Comparison of ENCODE assay signal across 15 mouse cellular contexts in the genomic region with DNA sequence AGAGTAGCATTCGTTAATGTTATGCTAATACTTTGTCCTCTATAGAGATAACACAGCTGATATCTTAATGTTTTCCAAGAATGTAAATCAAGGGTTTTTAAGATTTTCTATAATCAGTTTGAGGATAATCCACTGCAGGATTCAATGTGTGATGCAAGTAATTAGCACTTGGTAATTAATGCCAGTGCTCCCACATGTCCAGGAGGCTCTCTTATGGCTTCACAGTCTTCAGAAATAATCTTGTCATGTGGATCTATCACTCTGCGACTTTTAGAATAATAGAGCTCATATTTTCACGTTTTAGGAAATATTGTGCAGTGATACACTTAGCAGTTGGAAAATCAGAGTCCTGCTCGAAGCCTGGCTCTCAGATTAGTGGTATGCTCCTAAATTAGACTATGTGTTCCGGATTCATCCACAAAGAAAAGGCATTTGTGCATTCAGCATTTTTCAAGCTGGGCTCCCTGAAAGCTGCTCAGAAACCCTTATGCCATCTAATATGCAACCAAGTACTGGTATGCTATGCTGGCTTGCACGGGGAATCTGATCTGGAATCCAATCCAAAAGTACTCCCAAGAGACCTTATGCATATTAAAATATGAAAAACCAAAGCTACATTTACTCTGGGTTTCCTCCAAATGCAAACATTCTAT.
DNase-seq lines count a peak whose midpoint lies in the region; ATAC-seq lines count a peak whose summit lies in the region.
"Had no signal": no experiment of that assay in that cellular context is flagged by ENCODE, and none has a peak within 500 bp of the region (broad histone marks: within the 10 kb centered on the region; RNA-seq: fewer than 3 reads in every experiment).

No protein-coding gene starts in this region.

- peak; percentile 58 for ATAC-seq in forebrain, embryonic 11.5 days (replicated peaks; ENCODE audit: low FRiP score)
- ATAC-seq in forebrain, embryonic 15.5 days (replicated peaks) = peak; percentile 83
- ATAC-seq in megakaryocyte-erythroid progenitor cell, adult 5-6 weeks (replicated peaks; ENCODE audit: low FRiP score, low TSS enrichment, poor library complexity, severe bottlenecking) = no peak
- ATAC-seq: intestine, embryonic 15.5 days had no signal

- H3K36me3 ChIP-seq in forebrain, embryonic 11.5 days (ENCODE audit: control insufficient read depth, insufficient read depth, low read length) = no peaks in the 10 kb centered on the region
- H3K36me3 ChIP-seq in forebrain, embryonic 10.5 days (replicated peaks) = no peaks in the 10 kb centered on the region
- no peaks in the 10 kb centered on the region for H3K36me3 ChIP-seq in forebrain, embryonic 15.5 days
- H3K36me3 ChIP-seq: heart, embryonic 10.5 days; intestine, embryonic 15.5 days had no signal

- no peaks in the 10 kb centered on the region for H3K27me3 ChIP-seq in forebrain, embryonic 11.5 days (ENCODE audit: control insufficient read depth, insufficient read depth, low read length)
- no peaks in the 10 kb centered on the region for H3K27me3 ChIP-seq in forebrain, embryonic 10.5 days (ENCODE audit: poor library complexity, severe bottlenecking)
- H3K27me3 ChIP-seq in forebrain, embryonic 15.5 days = no peaks in the 10 kb centered on the region
- H3K27me3 ChIP-seq: intestine, embryonic 15.5 days; megakaryocyte, embryonic 14.5 days had no signal

- no peak overlapping the region for H3K4me3 ChIP-seq in forebrain, embryonic 11.5 days (ENCODE audit: low read depth, low read length)
- no peak overlapping the region for H3K4me3 ChIP-seq in forebrain, embryonic 10.5 days
- no peak overlapping the region for H3K4me3 ChIP-seq in forebrain, embryonic 15.5 days
- H3K4me3 ChIP-seq: erythroblast, embryonic 14.5 days; heart, embryonic 10.5 days; intestine, embryonic 15.5 days; megakaryocyte, embryonic 14.5 days had no signal

- DNase-seq in forebrain, embryonic 11.5 days (ENCODE audit: low spot score) = no peak
- DNase-seq in forebrain, embryonic 10.5 days (ENCODE audit: extremely low spot score, low spot score) = no peak
- DNase-seq in layer of hippocampus, postnatal 10 days (ENCODE audit: low spot score in 2 of 2) = peak; percentile 4 to 12
- peak; percentile 21 for DNase-seq in retina, embryonic 14.5 days (ENCODE audit: low spot score)
- DNase-seq in MN1 (ENCODE audit: low spot score) = no peak
- no peak for DNase-seq in kidney, postnatal 10 days
- DNase-seq: adrenal gland, postnatal 25 days; cerebellum, postnatal 25 days had no signal

- no peak overlapping the region; the same call in 1 of the 2 replicates for H3K27ac ChIP-seq in forebrain, embryonic 11.5 days (ENCODE audit: low read depth, low read length)
- H3K27ac ChIP-seq in forebrain, embryonic 10.5 days = no peak overlapping the region
- peak overlapping the region; percentile 89 for H3K27ac ChIP-seq in forebrain, embryonic 15.5 days (replicated peaks)
- H3K27ac ChIP-seq: heart, embryonic 10.5 days; intestine, embryonic 15.5 days; liver, embryonic 14.5 days had no signal

- H3K4me2 ChIP-seq in forebrain, embryonic 11.5 days (ENCODE audit: low read depth, low read length, severe bottlenecking) = no peak overlapping the region
- H3K4me2 ChIP-seq in forebrain, embryonic 15.5 days (replicated peaks) = no peak overlapping the region
- H3K4me2 ChIP-seq: intestine, embryonic 15.5 days had no signal

- 64% methylated on average over 6 of the region's 6 CpGs for WGBS in forebrain, embryonic 11.5 days
- whole genome bisulfite sequencing in forebrain, embryonic 10.5 days = 79% methylated on average over 6 of the region's 6 CpGs
- WGBS in forebrain, embryonic 15.5 days = 33% methylated on average over 6 of the region's 6 CpGs

- H3K4me1 ChIP-seq in forebrain, embryonic 11.5 days (replicated peaks; ENCODE audit: control insufficient read depth, insufficient read depth, low read length) = 0 out of 2 replicates have a peak, but pooled peaks cover 2% of the 10 kb centered on the region
- H3K4me1 ChIP-seq in forebrain, embryonic 10.5 days = no peaks in the 10 kb centered on the region
- peaks cover 10% of the 10 kb centered on the region for H3K4me1 ChIP-seq in forebrain, embryonic 15.5 days
- H3K4me1 ChIP-seq: heart, embryonic 10.5 days; intestine, embryonic 15.5 days; megakaryocyte, embryonic 14.5 days had no signal

- no peak overlapping the region for H3K9ac ChIP-seq in forebrain, embryonic 11.5 days (ENCODE audit: low read length)
- H3K9ac ChIP-seq in forebrain, embryonic 15.5 days (replicated peaks) = no peak overlapping the region
- H3K9ac ChIP-seq: intestine, embryonic 15.5 days; liver, embryonic 14.5 days had no signal

- no peaks in the 10 kb centered on the region for H3K9me3 ChIP-seq in forebrain, embryonic 11.5 days (ENCODE audit: control insufficient read depth, low read length)
- no peaks in the 10 kb centered on the region for H3K9me3 ChIP-seq in forebrain, embryonic 10.5 days
- no peaks in the 10 kb centered on the region for H3K9me3 ChIP-seq in forebrain, embryonic 15.5 days
- H3K9me3 ChIP-seq: heart, embryonic 10.5 days; intestine, embryonic 15.5 days; megakaryocyte, embryonic 14.5 days had no signal

Comparison
In these comparisons a context has a peak if more than half of its experiments do, and no peak if none do; other contexts are left out.
1. DNase-seq: peak in layer of hippocampus, postnatal 10 days (2 of 2) and retina, embryonic 14.5 days (single experiment); none in forebrain, embryonic 11.5 days (single experiment), forebrain, embryonic 10.5 days (single experiment), MN1 (single experiment) and kidney, postnatal 10 days (single experiment).